Mouse (Mus musculus) T-helper 2 cell (primary cell): Measurements from ENCODE around the gene Rasgrf1.

ENCODE experiments used
- in situ Hi-C: fragments of 300-600 bp; cut with MboI, MseI; formaldehyde crosslinking; loops from one replicate; pipeline ENCODE4 v1.15.1; 2025; ENCODE audit warnings: high pct_unique_total_duplicates

Gene Rasgrf1

DNA sequence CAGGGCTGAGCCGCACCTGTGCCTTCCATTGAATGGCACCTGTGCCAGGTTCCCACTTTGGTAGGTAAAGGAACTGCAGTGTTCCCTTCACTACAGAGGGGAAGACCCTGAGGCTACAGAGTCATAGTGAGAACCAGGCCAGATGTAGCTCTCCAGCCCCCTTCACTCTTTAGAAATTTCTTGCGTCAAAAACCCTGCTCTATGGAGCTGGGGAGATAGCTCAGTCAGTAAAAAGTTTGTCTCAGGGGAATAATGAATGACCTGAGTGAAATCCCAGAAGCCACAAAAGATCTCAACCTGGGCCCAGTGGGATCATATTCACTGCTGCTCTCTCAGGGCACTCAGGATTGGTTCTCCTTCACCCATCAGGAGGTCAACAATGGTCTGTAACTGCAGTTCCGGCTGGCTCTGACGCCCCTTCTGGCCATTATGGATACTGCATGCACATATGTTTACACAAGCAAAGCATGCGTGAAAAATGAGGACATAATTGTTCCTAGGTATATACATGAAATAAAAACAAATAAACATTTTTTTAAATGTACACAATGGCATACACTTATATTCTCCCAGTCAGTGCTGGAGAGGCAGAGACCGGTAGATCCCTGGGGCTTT, 59.2 kb downstream of the Rasgrf1 start:
- in situ Hi-C loops: no loop called here

DNA sequence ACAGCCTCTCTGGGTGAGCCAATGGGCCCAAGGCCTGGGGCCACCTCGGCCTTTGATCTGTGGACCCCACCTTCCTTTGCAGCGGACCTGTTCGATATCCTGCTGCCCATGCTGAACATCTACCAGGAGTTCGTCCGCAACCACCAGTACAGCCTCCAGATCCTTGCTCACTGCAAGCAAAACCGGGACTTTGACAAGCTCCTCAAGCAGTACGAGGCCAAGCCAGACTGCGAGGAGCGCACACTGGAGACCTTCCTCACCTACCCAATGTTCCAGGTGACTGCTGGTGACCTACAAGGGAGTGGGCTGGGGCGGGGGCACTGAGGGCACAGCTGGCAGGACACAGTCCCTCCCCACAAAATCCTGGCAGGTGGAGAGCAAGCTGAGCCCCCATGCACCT, 60.6 kb downstream of the Rasgrf1 start:
- in situ Hi-C loops: loop anchor here (10.0 kb wide), 1 partner anchor 105 kb away; no protein-coding TSS in a partner anchor

DNA sequence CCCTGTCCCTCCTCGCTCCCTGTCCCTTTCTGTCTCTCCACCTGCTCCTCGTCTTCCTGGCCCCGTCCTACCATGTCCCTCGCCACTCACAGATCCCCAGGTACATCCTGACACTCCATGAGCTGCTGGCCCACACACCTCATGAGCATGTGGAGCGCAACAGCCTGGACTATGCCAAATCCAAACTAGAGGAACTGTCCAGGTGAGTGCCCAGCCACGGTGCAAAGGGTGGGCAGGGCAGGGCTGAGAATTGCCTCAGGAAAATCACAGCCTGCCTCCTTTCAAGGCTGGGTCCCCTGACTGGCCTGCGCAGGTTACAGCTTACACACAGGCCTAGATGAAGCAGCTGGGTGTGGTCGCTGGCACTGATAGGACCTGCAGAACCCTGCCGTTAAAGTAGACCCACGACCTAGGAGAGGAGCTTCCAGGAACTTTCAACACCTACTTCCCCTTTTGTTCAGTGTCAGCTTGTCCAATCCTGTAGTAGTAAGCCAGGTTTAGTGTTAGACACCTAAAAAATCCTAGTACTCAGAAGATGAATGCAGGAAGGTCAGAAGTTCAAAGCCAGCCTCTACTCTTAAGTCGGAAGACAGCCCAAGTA, 61.3 kb downstream of the Rasgrf1 start:
- in situ Hi-C loops: loop anchor here (10.0 kb wide), 1 partner anchor 104 kb away; no protein-coding TSS in a partner anchor

- in situ Hi-C loops: loop anchor here (10.0 kb wide), 1 partner anchor 102 kb away; no protein-coding TSS in a partner anchor
These were observed 62.6 kb downstream of the Rasgrf1 start for GRCm38 (mm10) chr9:89972321-89972720.

DNA sequence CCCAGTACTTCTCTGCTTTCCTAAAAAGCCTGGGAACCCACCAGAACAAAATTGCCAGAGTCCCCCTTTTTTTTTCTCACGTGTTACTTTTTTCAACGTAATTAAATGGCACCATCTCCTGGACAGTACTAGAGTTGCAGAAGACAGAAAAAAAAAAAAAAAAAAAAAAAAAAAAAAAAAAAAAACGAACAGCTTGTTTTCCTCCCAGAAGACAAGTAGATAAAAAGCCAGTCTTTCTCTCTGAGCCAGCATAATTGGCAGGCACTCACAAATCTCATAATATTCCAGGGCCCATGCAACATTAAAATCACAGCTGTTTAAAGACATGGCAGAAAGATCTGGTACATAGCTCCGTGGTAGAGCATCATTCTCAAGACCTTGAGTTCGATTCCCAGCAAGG, 64.1 kb downstream of the Rasgrf1 start:
- in situ Hi-C loops: loop anchor here (10.0 kb wide), 1 partner anchor 101 kb away; no protein-coding TSS in a partner anchor

GRCm38 (mm10) chr9:89974463-89974931, 64.8 kb downstream of the Rasgrf1 start:
- in situ Hi-C loops: loop anchor here (10.0 kb wide), 1 partner anchor 100 kb away; no protein-coding TSS in a partner anchor

DNA sequence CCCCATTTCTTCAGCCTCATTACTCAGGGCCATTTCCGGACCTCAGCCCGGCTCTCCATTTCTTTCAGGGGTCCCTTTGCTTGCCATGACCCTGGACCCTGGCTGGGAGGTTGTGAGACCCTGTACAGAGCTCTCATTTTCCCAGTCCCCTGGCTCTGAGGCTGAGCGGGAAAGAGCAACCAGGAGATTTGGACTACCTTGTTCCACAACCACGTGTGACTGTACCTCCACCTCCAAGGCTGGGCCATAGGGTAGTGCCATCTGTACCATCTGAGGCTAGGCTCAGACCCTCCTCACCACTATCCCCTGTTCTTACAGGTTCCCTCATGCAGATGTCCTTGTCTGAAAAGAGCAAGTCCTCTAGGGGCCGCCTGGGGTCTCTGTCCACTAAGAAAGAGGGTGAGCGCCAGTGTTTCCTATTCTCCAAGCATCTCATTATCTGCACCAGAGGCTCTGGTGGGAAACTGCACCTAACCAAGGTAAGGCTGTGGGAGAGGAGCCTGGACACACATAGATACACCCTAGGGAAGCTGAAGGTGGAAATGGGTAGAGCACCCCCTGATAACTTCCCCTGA, 66.7 kb downstream of the Rasgrf1 start:
- in situ Hi-C loops: loop anchor here (5.0 to 10.0 kb wide), 2 partner anchors 98 to 149 kb away; no protein-coding TSS in a partner anchor

DNA sequence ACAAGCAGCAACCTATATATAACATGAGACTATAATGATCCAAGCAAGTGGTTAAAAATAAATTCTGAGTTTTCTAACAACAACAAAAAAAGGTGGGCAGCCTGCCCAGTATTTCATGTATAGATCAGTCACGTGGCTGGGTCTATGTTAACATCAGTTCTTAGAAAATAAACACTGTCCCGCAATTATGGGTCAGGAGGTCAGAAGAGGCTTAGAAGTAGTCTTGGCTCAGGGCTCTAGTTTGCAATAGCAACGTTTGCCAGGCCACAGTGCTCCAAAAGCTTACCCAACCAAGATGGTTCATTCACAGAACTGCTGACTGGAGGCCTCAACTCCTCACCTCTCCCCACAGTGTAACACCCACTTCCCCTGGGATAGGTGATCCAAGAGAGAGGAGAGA, 69.5 kb downstream of the Rasgrf1 start:
- in situ Hi-C loops: loop anchor here (5.0 to 10.0 kb wide), 2 partner anchors 96 to 152 kb away; no protein-coding TSS in a partner anchor

- in situ Hi-C loops: no loop called here
These were observed 72.5 kb downstream of the Rasgrf1 start for GRCm38 (mm10) chr9:89982256-89982655.

- in situ Hi-C loops: no loop called here
These were observed 78.3 kb downstream of the Rasgrf1 start for GRCm38 (mm10) chr9:89988053-89988452.

GRCm38 (mm10) chr9:89988811-89989528, 79.3 kb downstream of the Rasgrf1 start:
- in situ Hi-C loops: no loop called here

GRCm38 (mm10) chr9:90006432-90006831, 96.7 kb downstream of the Rasgrf1 start:
- in situ Hi-C loops: loop anchor here (25.0 kb wide), 1 partner anchor 656 kb away; no protein-coding TSS in a partner anchor

DNA sequence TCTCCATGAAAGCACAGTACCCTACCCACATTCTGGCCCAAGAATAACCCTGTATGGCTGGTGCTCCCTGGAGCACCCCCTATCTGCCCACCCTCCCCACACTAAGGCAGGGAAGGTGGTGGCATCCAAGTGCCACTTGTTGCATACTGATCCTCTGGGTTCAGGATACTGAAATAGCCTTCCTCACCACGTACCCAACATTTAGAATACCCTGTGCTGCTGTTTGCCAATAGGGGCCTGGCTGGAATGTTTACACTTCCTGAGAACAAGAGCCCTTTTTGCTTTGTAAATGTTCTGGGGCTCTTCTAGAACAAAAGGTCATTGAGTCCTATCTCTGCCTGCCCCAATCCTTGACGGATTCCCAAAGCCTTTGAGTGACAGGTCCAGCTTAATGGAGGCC, 97.4 kb downstream of the Rasgrf1 start:
- in situ Hi-C loops: loop anchor here (25.0 kb wide), 1 partner anchor 655 kb away; no protein-coding TSS in a partner anchor

GRCm38 (mm10) chr9:90008138-90008537, 98.4 kb downstream of the Rasgrf1 start:
- in situ Hi-C loops: loop anchor here (25.0 kb wide), 1 partner anchor 654 kb away; no protein-coding TSS in a partner anchor

- in situ Hi-C loops: loop anchor here (25.0 kb wide), 1 partner anchor 650 kb away; no protein-coding TSS in a partner anchor
These were observed 102.1 kb downstream of the Rasgrf1 start for GRCm38 (mm10) chr9:90011849-90012248.

- in situ Hi-C loops: loop anchor here (25.0 kb wide), 1 partner anchor 648 kb away; no protein-coding TSS in a partner anchor
These were observed 104.9 kb downstream of the Rasgrf1 start for GRCm38 (mm10) chr9:90014649-90015048.

GRCm38 (mm10) chr9:90016204-90016603, 106.5 kb downstream of the Rasgrf1 start:
- in situ Hi-C loops: loop anchor here (25.0 kb wide), 1 partner anchor 646 kb away; no protein-coding TSS in a partner anchor

GRCm38 (mm10) chr9:90020866-90021265, 111.2 kb downstream of the Rasgrf1 start:
- in situ Hi-C loops: loop anchor here (25.0 kb wide), 1 partner anchor 641 kb away; no protein-coding TSS in a partner anchor

DNA sequence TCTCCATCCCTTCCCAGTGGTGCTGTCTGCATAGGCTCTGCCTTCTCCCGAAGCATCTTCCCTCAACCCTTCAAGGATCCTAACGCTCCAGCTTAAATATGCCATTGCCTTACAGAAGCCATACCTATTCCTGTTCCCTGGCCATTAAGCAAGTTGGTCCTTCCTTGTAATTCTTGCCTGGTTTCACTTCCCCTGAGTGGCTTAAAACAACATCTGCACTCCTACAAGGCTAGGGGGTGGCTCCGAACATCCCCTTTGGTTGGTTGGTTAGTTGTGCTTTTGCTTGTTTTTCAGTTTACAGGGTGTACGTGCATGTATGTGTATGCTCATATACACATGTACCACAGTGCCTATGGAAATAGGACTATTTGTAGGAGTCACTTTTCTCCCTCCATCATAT, 111.7 kb downstream of the Rasgrf1 start:
- in situ Hi-C loops: loop anchor here (25.0 kb wide), 1 partner anchor 641 kb away; no protein-coding TSS in a partner anchor

- in situ Hi-C loops: no loop called here
These were observed 118.0 kb downstream of the Rasgrf1 start for GRCm38 (mm10) chr9:90027709-90028108.

GRCm38 (mm10) chr9:90033922-90034321, 124.2 kb downstream of the Rasgrf1 start:
- in situ Hi-C loops: no loop called here
